Mouse (Mus musculus) embryonic fibroblast, embryonic 13.5 days (primary cell): ENCODE measurements around the gene Mlycd.

Experiments used
- CTCF ChIP-seq: IDR thresholded peaks from 2 replicates; pipeline ENCODE4 v1.5.1; 2011; ENCODE audit warnings: mild to moderate bottlenecking, control low read depth, low read length, moderate library complexity, borderline replicate concordance; ENCODE audit not compliant: insufficient read depth
- POLR2A ChIP-seq: IDR thresholded peaks from 2 replicates; pipeline ENCODE4 v1.6.1; 2011; ENCODE audit warnings: low read depth, mild to moderate bottlenecking, control low read depth, low read length, moderate library complexity

DNA sequence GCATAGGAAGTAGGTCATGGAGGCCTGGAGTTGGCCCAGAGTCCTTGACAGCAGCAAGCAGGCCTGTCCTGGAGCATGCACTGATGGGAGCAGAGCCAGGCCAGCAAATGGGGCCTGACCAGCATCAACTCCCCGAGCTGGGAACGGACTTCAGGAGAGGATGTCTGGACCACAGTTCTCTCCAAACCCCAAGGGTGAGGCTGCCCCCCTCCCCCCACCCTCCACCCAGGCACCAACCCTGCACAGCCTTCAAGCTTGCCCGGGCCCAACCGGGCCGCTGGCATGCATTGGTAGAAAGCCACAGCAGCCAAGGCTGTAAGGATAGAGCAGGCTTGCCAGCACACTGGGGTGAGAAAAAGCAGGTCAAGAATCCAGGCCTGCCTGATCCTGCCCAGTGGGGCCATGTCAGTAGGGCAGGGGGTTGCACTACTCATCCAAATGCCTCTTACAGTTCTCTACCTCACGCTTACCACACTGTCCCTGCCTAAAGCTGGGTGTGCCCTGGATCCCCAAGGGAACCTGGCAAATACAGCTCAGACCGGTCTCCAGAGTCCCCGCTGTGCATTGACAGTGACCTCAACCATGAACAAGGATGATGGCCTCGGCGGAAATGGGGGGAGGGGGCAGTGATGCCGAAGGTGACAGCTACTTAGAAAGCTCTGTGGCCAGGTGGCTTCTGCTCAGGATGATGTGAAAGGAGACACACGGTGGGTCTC, 33.1 kb downstream of the Mlycd start:
- TF ChIP-seq CTCF: no peak
- no peak for TF ChIP-seq POLR2A
